Mouse (Mus musculus): ENCODE results near the gene Gnao1.

Gene Gnao1

GRCm38 (mm10) chr8:93984731-93985130, 175.0 kb downstream of the Gnao1 start:
- DNase-seq (ENCODE audit: low read depth, low spot score), result no peak

- DNase-seq (ENCODE audit: low read depth, low spot score), result no peak
Measured at GRCm38 (mm10) chr8:93989739-93990138, 180.0 kb downstream of the Gnao1 start.

- DNase-seq (ENCODE audit: low read depth, low spot score), result no peak
Measured at GRCm38 (mm10) chr8:93998961-93999360, 189.2 kb downstream of the Gnao1 start.

GRCm38 (mm10) chr8:94004139-94004538, 194.4 kb downstream of the Gnao1 start:
- DNase-seq (ENCODE audit: low read depth, low spot score), result no peak

GRCm38 (mm10) chr8:94009243-94009845, 199.6 kb downstream of the Gnao1 start:
- no peak for DNase-seq (ENCODE audit: low read depth, low spot score)

GRCm38 (mm10) chr8:94010101-94010705, 200.4 kb downstream of the Gnao1 start:
- DNase-seq (ENCODE audit: low read depth, low spot score), result no peak

- no peak for DNase-seq (ENCODE audit: low read depth, low spot score)
Measured at GRCm38 (mm10) chr8:94011076-94012012, 201.6 kb downstream of the Gnao1 start.

- no peak for DNase-seq (ENCODE audit: low read depth, low spot score)
Measured at GRCm38 (mm10) chr8:94012013-94012951, 202.5 kb downstream of the Gnao1 start, which contains the start of gene Amfr. Amfr (minus strand) TSS chr8:94012842.

GRCm38 (mm10) chr8:94013026-94013612, 203.4 kb downstream of the Gnao1 start:
- no peak for DNase-seq (ENCODE audit: low read depth, low spot score)

Measured in telencephalon, adult 2 months (tissue).